Mouse (Mus musculus) midbrain, embryonic 12.5 days (tissue): Measurements from ENCODE around the gene Gm9958. TPM values are rescaled to one million over a fixed set of nuclear protein-coding genes. Genes with fewer than 3 reads are reported as not detected.

ENCODE experiments used
- ATAC-seq: fragments of 200-750 bp; cut with Nextera tagmentation; 2 replicates; pipeline ENCODE4 v1.8.0; 2017; ENCODE audit warnings: low read depth, moderate TSS enrichment, moderate library complexity; ENCODE audit not compliant: low FRiP score
- H3K27ac ChIP-seq: fragments of 300-500 bp; sonication (generic); replicated peaks from 2 replicates; pipeline ENCODE4 v1.5.1; 2016; ENCODE audit warnings: mild to moderate bottlenecking
- H3K27me3 ChIP-seq: fragments of 300-500 bp; sonication (generic); 2 replicates; pipeline ENCODE4 v1.6.1; 2016; ENCODE audit warnings: mild to moderate bottlenecking
- H3K36me3 ChIP-seq: fragments of 300-500 bp; sonication (generic); 2 replicates; pipeline ENCODE4 v1.6.1; 2016
- H3K4me1 ChIP-seq: fragments of 300-500 bp; sonication (generic); 2 replicates; pipeline ENCODE4 v1.6.1; 2016
- H3K4me2 ChIP-seq: fragments of 300-500 bp; sonication (generic); replicated peaks from 2 replicates; pipeline ENCODE4 v1.6.1; 2016; ENCODE audit warnings: mild to moderate bottlenecking, moderate library complexity
- H3K4me3 ChIP-seq: fragments of 300-500 bp; sonication (generic); 2 replicates; pipeline ENCODE4 v1.5.1; 2016; ENCODE audit warnings: mild to moderate bottlenecking
- H3K9ac ChIP-seq: fragments of 300-500 bp; sonication (generic); replicated peaks from 2 replicates; pipeline ENCODE4 v1.6.1; 2016; ENCODE audit warnings: mild to moderate bottlenecking, moderate library complexity
- H3K9me3 ChIP-seq: fragments of 300-500 bp; sonication (generic); 2 replicates; pipeline ENCODE4 v1.6.1; 2016; ENCODE audit warnings: mild to moderate bottlenecking
- WGBS: fragments of 180-500 bp; shearing (Covaris S2); methylation state at CpG from one replicate; pipeline ENCODE4 v1.1.7; 2016; 5-methylcytosine and 5-hydroxymethylcytosine counted together
- polyA plus RNA-seq: library from polyadenylated mRNA; unstranded; fragments of >200 nt; fragmentation: Nextera tagmentation; extraction: Ambion mirVana; gene quantifications from 2 replicates; pipeline ENCODE4 v1.2.1, GENCODE M21; 2016

Gene Gm9958
- polyA plus RNA-seq, 1 experiment from 2014 or later = 9.9 TPM

GRCm38 (mm10) chr5:90365141-90365951, 1.7 kb upstream of the Gm9958 start:
- Histone ChIP-seq H3K9ac (peak overlapping the region; percentile 95), H3K4me2 (peak overlapping the region; percentile 72), H3K36me3 (no peaks in the 10 kb centered on the region), H3K4me1 (peaks cover 25% of the 10 kb centered on the region), H3K9me3 (no peaks in the 10 kb centered on the region), H3K27ac (peak overlapping the region; percentile 99), H3K4me3 (peak overlapping the region; percentile 96), H3K27me3 (no peaks in the 10 kb centered on the region)
- WGBS = under 1% methylated on average over 41 of the region's 61 CpGs
- ATAC-seq = peak; percentile 39

GRCm38 (mm10) chr5:90366121-90367066, 610 bp upstream of the Gm9958 start, which contains the start of gene Ankrd17:
TSS of gene Ankrd17 (minus strand) at chr5:90366577.
- peak; percentile 93 for ATAC-seq
- no peaks in the 10 kb centered on the region for H3K27me3 ChIP-seq
- H3K4me3 ChIP-seq = peak within 1 kb of the TSS; percentile 96
- H3K36me3 ChIP-seq = no peaks in the 10 kb centered on the region
- H3K9ac ChIP-seq = peak within 1 kb of the TSS; percentile 95
- WGBS = under 1% methylated on average over 60 of the region's 104 CpGs
- H3K4me1 ChIP-seq = peaks cover 25% of the 10 kb centered on the region
- peak within 1 kb of the TSS; percentile 72 for H3K4me2 ChIP-seq
- H3K27ac ChIP-seq = peak within 1 kb of the TSS; percentile 99
- H3K9me3 ChIP-seq = no peaks in the 10 kb centered on the region

GRCm38 (mm10) chr5:90370401-90370800, 3.4 kb downstream of the Gm9958 start:
- no peak overlapping the region for H3K4me3 ChIP-seq
- whole genome bisulfite sequencing = 84% methylated on average over 5 of the region's 5 CpGs
- no peak overlapping the region for H3K27ac ChIP-seq
- no peaks in the 10 kb centered on the region for H3K36me3 ChIP-seq
- H3K4me1 ChIP-seq = peaks cover 8% of the 10 kb centered on the region
- no peak for ATAC-seq
- no peaks in the 10 kb centered on the region for H3K9me3 ChIP-seq
- H3K9ac ChIP-seq = no peak overlapping the region
- no peaks in the 10 kb centered on the region for H3K27me3 ChIP-seq
- no peak overlapping the region for H3K4me2 ChIP-seq

GRCm38 (mm10) chr5:90373708-90374107, 6.7 kb downstream of the Gm9958 start:
- Histone ChIP-seq H3K9ac (no peak overlapping the region), H3K36me3 (no peaks in the 10 kb centered on the region), H3K4me2 (no peak overlapping the region), H3K4me1 (no peaks in the 10 kb centered on the region), H3K27ac (no peak overlapping the region), H3K9me3 (no peaks in the 10 kb centered on the region), H3K27me3 (no peaks in the 10 kb centered on the region), H3K4me3 (no peak overlapping the region)
- ATAC-seq = no peak
- WGBS = 88% methylated on average over 4 of the region's 4 CpGs

GRCm38 (mm10) chr5:90381458-90381857, 14.5 kb downstream of the Gm9958 start:
- H3K4me1 ChIP-seq = no peaks in the 10 kb centered on the region
- H3K4me3 ChIP-seq = no peak overlapping the region
- no peak overlapping the region for H3K9ac ChIP-seq
- no peaks in the 10 kb centered on the region for H3K27me3 ChIP-seq
- H3K4me2 ChIP-seq = no peak overlapping the region
- 80% methylated on average over 4 of the region's 4 CpGs for WGBS
- H3K27ac ChIP-seq = no peak overlapping the region
- H3K9me3 ChIP-seq = no peaks in the 10 kb centered on the region
- H3K36me3 ChIP-seq = no peaks in the 10 kb centered on the region
- ATAC-seq = no peak

- Histone ChIP-seq H3K27me3 (no peaks in the 10 kb centered on the region), H3K9me3 (no peaks in the 10 kb centered on the region), H3K27ac (no peak overlapping the region), H3K4me3 (no peak overlapping the region), H3K4me1 (no peaks in the 10 kb centered on the region), H3K9ac (no peak overlapping the region), H3K36me3 (no peaks in the 10 kb centered on the region), H3K4me2 (no peak overlapping the region)
- ATAC-seq = no peak
- WGBS = 44% methylated on average over 1 of the region's 1 CpGs
Measured at GRCm38 (mm10) chr5:90383080-90383479, 16.1 kb downstream of the Gm9958 start.

GRCm38 (mm10) chr5:90393764-90394163, 26.8 kb downstream of the Gm9958 start:
- 72% methylated on average over 5 of the region's 5 CpGs for WGBS
- Histone ChIP-seq H3K27ac (no peak overlapping the region), H3K4me1 (no peaks in the 10 kb centered on the region), H3K9me3 (no peaks in the 10 kb centered on the region), H3K27me3 (no peaks in the 10 kb centered on the region), H3K36me3 (no peaks in the 10 kb centered on the region), H3K9ac (no peak overlapping the region), H3K4me3 (no peak overlapping the region), H3K4me2 (no peak overlapping the region)
- ATAC-seq = no peak

- Histone ChIP-seq H3K36me3 (no peaks in the 10 kb centered on the region), H3K4me1 (no peaks in the 10 kb centered on the region), H3K27me3 (no peaks in the 10 kb centered on the region), H3K27ac (no peak overlapping the region), H3K9ac (no peak overlapping the region), H3K4me2 (no peak overlapping the region), H3K4me3 (no peak overlapping the region), H3K9me3 (no peaks in the 10 kb centered on the region)
- no peak for ATAC-seq
- WGBS = 78% methylated on average over 4 of the region's 4 CpGs
Measured at GRCm38 (mm10) chr5:90394322-90394721, 27.3 kb downstream of the Gm9958 start.

- ATAC-seq = no peak
- Histone ChIP-seq H3K9me3 (no peaks in the 10 kb centered on the region), H3K9ac (no peak overlapping the region), H3K4me1 (no peaks in the 10 kb centered on the region), H3K36me3 (no peaks in the 10 kb centered on the region), H3K4me3 (no peak overlapping the region), H3K27me3 (no peaks in the 10 kb centered on the region), H3K27ac (no peak overlapping the region), H3K4me2 (no peak overlapping the region)
- 89% methylated on average over 4 of the region's 4 CpGs for WGBS
Measured at GRCm38 (mm10) chr5:90396817-90397216, 29.8 kb downstream of the Gm9958 start.

GRCm38 (mm10) chr5:90405210-90405609, 38.2 kb downstream of the Gm9958 start:
- Histone ChIP-seq H3K9me3 (no peaks in the 10 kb centered on the region), H3K4me2 (no peak overlapping the region), H3K27ac (no peak overlapping the region), H3K27me3 (no peaks in the 10 kb centered on the region), H3K4me3 (no peak overlapping the region), H3K36me3 (no peaks in the 10 kb centered on the region), H3K4me1 (no peaks in the 10 kb centered on the region), H3K9ac (no peak overlapping the region)
- ATAC-seq = no peak
- 91% methylated on average over 4 of the region's 4 CpGs for WGBS

- 0 out of 2 replicates have a peak, but pooled peaks cover 4% of the 10 kb centered on the region for H3K4me1 ChIP-seq
- H3K4me3 ChIP-seq = no peak overlapping the region
- H3K27me3 ChIP-seq = no peaks in the 10 kb centered on the region
- H3K9me3 ChIP-seq = no peaks in the 10 kb centered on the region
- H3K4me2 ChIP-seq = no peak overlapping the region
- no peak for ATAC-seq
- WGBS = 84% methylated on average over 8 of the region's 8 CpGs
- no peak overlapping the region for H3K9ac ChIP-seq
- H3K36me3 ChIP-seq = no peaks in the 10 kb centered on the region
- H3K27ac ChIP-seq = no peak overlapping the region
Measured at GRCm38 (mm10) chr5:90414142-90414924, 47.3 kb downstream of the Gm9958 start.
